Mouse (Mus musculus): ENCODE measurements at regions not wholly inside any gene's neighbourhood (a gene's known extent, or its start where the extent isn't known, plus 50 kb on each side); places are given as distances from the start of the nearest gene placed in this dataset.
A peak's percentile ranks its signal among the peaks of the same experiment; 100 is the strongest.

- WGBS: 92% methylated on average over 14 of the region's 14 CpGs
- H3K4me1 ChIP-seq (replicated peaks; ENCODE audit: control insufficient read depth, insufficient read depth, low read length): 0 out of 2 replicates have a peak, but pooled peaks cover 3% of the 10 kb centered on the region
- H3K9ac ChIP-seq (ENCODE audit: low read depth, low read length): no peak overlapping the region
- no peaks in the 10 kb centered on the region for H3K27me3 ChIP-seq (replicated peaks; ENCODE audit: control insufficient read depth, insufficient read depth, low read length)
- no peak overlapping the region; the same call in 1 of the 2 replicates for H3K4me3 ChIP-seq (ENCODE audit: low read depth, low read length)
- no peaks in the 10 kb centered on the region for H3K36me3 ChIP-seq (ENCODE audit: control insufficient read depth, insufficient read depth)
- ATAC-seq: no peak
- H3K9me3 ChIP-seq (ENCODE audit: control insufficient read depth): no peaks in the 10 kb centered on the region
- H3K27ac ChIP-seq (ENCODE audit: low read depth, low read length): no peak overlapping the region
- peak overlapping the region; percentile 80 for H3K4me2 ChIP-seq (replicated peaks; ENCODE audit: low read depth)
- no peak for TF ChIP-seq CTCF (IDR thresholded peaks at IDR 0.05; ENCODE audit: low read depth)
These were observed 163.5 kb upstream of the Lef1 start for GRCm38 (mm10) chr3:130946576-130947276.

DNA sequence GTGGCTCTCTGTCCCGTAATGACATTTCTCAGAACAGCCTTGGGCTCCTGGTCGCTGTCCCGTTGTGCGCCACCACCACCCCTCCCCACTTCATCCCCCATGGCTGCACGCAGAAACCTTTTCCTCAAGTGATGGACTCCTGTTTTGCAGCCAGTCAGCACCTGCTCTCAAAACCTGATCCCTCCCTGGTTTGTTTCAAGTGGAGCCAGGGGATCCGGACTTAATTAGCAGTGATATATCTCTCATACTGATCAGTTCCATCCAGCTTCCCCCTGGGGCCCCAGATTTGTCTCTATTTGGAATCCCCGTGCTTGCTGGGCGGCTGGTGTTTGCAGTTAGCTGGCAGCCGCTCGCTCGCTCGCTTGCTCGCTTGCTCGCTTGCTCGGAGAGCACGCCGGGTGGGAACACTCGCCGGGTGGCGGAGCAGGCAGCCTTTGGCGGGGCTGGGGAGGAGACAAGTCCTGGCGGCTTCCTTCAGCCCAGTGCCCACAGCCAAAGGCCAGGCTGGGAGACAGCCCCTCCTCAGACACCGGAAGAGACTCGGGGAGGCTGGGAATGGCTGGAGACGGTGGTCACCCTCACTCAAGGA lies 164.3 kb upstream of the Lef1 start:
- H3K4me1 ChIP-seq (replicated peaks; ENCODE audit: control insufficient read depth, insufficient read depth, low read length): 0 out of 2 replicates have a peak, but pooled peaks cover 3% of the 10 kb centered on the region
- 3% methylated on average over 25 of the region's 25 CpGs for WGBS
- no peaks in the 10 kb centered on the region for H3K36me3 ChIP-seq (ENCODE audit: control insufficient read depth, insufficient read depth)
- H3K9me3 ChIP-seq (ENCODE audit: control insufficient read depth): no peaks in the 10 kb centered on the region
- H3K27ac ChIP-seq (ENCODE audit: low read depth, low read length): no peak overlapping the region; the same call in 1 of the 2 replicates
- no peaks in the 10 kb centered on the region for H3K27me3 ChIP-seq (replicated peaks; ENCODE audit: control insufficient read depth, insufficient read depth, low read length)
- no peak for TF ChIP-seq CTCF (IDR thresholded peaks at IDR 0.05; ENCODE audit: low read depth)
- no peak for ATAC-seq
- peak overlapping the region; percentile 40 for H3K9ac ChIP-seq (ENCODE audit: low read depth, low read length)
- H3K4me3 ChIP-seq (ENCODE audit: low read depth, low read length): peak overlapping the region; percentile 34
- peak overlapping the region; percentile 80 for H3K4me2 ChIP-seq (replicated peaks; ENCODE audit: low read depth)

GRCm38 (mm10) chr3:130945396-130945795 lies 164.9 kb upstream of the Lef1 start:
- no peak for TF ChIP-seq CTCF (IDR thresholded peaks at IDR 0.05; ENCODE audit: low read depth)
- no peak for ATAC-seq
- Histone ChIP-seq H3K27ac (ENCODE audit: low read depth, low read length) (no peak overlapping the region), H3K4me3 (ENCODE audit: low read depth, low read length) (no peak overlapping the region), H3K4me1 (replicated peaks; ENCODE audit: control insufficient read depth, insufficient read depth, low read length) (0 out of 2 replicates have a peak, but pooled peaks cover 3% of the 10 kb centered on the region), H3K9me3 (ENCODE audit: control insufficient read depth) (no peaks in the 10 kb centered on the region), H3K36me3 (ENCODE audit: control insufficient read depth, insufficient read depth) (no peaks in the 10 kb centered on the region), H3K4me2 (replicated peaks; ENCODE audit: low read depth) (peak overlapping the region; percentile 80; the same call in 1 of the 2 replicates), H3K27me3 (replicated peaks; ENCODE audit: control insufficient read depth, insufficient read depth, low read length) (no peaks in the 10 kb centered on the region), H3K9ac (ENCODE audit: low read depth, low read length) (no peak overlapping the region)
- 37% methylated on average over 7 of the region's 7 CpGs for WGBS

- H3K9ac ChIP-seq (ENCODE audit: low read depth, low read length): no peak overlapping the region
- H3K36me3 ChIP-seq (ENCODE audit: control insufficient read depth, insufficient read depth): no peaks in the 10 kb centered on the region
- no peak overlapping the region for H3K27ac ChIP-seq (ENCODE audit: low read depth, low read length)
- H3K27me3 ChIP-seq (replicated peaks; ENCODE audit: control insufficient read depth, insufficient read depth, low read length): no peaks in the 10 kb centered on the region
- no peak overlapping the region for H3K4me3 ChIP-seq (ENCODE audit: low read depth, low read length)
- H3K4me1 ChIP-seq (replicated peaks; ENCODE audit: control insufficient read depth, insufficient read depth, low read length): 0 out of 2 replicates have a peak, but pooled peaks cover 3% of the 10 kb centered on the region
- no peak overlapping the region for H3K4me2 ChIP-seq (replicated peaks; ENCODE audit: low read depth)
- no peaks in the 10 kb centered on the region for H3K9me3 ChIP-seq (ENCODE audit: control insufficient read depth)
- TF ChIP-seq CTCF (IDR thresholded peaks at IDR 0.05; ENCODE audit: low read depth): no peak
- ATAC-seq: no peak
- WGBS: 94% methylated on average over 6 of the region's 6 CpGs
These were observed 166.0 kb upstream of the Lef1 start for GRCm38 (mm10) chr3:130944241-130944640.

GRCm38 (mm10) chr3:130942947-130943630 lies 167.2 kb upstream of the Lef1 start:
- Histone ChIP-seq H3K36me3 (ENCODE audit: control insufficient read depth, insufficient read depth) (no peaks in the 10 kb centered on the region), H3K27ac (ENCODE audit: low read depth, low read length) (no peak overlapping the region), H3K4me2 (replicated peaks; ENCODE audit: low read depth) (peak overlapping the region; percentile 11; the same call in 1 of the 2 replicates), H3K9me3 (ENCODE audit: control insufficient read depth) (no peaks in the 10 kb centered on the region), H3K4me3 (ENCODE audit: low read depth, low read length) (no peak overlapping the region), H3K4me1 (replicated peaks; ENCODE audit: control insufficient read depth, insufficient read depth, low read length) (0 out of 2 replicates have a peak, but pooled peaks cover 3% of the 10 kb centered on the region), H3K27me3 (replicated peaks; ENCODE audit: control insufficient read depth, insufficient read depth, low read length) (no peaks in the 10 kb centered on the region), H3K9ac (ENCODE audit: low read depth, low read length) (no peak overlapping the region)
- ATAC-seq: peak; percentile 70; the same call in 1 of the 2 replicates
- 19% methylated on average over 8 of the region's 8 CpGs for WGBS
- no peak for TF ChIP-seq CTCF (IDR thresholded peaks at IDR 0.05; ENCODE audit: low read depth)

GRCm38 (mm10) chr3:130940302-130940867 lies 169.9 kb upstream of the Lef1 start:
- ATAC-seq: no peak
- Histone ChIP-seq H3K4me2 (replicated peaks; ENCODE audit: low read depth) (no peak overlapping the region), H3K27ac (ENCODE audit: low read depth, low read length) (no peak overlapping the region), H3K9ac (ENCODE audit: low read depth, low read length) (no peak overlapping the region), H3K9me3 (ENCODE audit: control insufficient read depth) (no peaks in the 10 kb centered on the region), H3K4me3 (ENCODE audit: low read depth, low read length) (no peak overlapping the region), H3K4me1 (replicated peaks; ENCODE audit: control insufficient read depth, insufficient read depth, low read length) (no peaks in the 10 kb centered on the region), H3K27me3 (replicated peaks; ENCODE audit: control insufficient read depth, insufficient read depth, low read length) (no peaks in the 10 kb centered on the region), H3K36me3 (ENCODE audit: control insufficient read depth, insufficient read depth) (no peaks in the 10 kb centered on the region)
- WGBS: 85% methylated on average over 5 of the region's 5 CpGs
- TF ChIP-seq CTCF (IDR thresholded peaks at IDR 0.05; ENCODE audit: low read depth): no peak

All from intestine, postnatal 0 days (tissue).